ENCODE assay signal across 20 mouse cellular contexts in the genomic region with DNA sequence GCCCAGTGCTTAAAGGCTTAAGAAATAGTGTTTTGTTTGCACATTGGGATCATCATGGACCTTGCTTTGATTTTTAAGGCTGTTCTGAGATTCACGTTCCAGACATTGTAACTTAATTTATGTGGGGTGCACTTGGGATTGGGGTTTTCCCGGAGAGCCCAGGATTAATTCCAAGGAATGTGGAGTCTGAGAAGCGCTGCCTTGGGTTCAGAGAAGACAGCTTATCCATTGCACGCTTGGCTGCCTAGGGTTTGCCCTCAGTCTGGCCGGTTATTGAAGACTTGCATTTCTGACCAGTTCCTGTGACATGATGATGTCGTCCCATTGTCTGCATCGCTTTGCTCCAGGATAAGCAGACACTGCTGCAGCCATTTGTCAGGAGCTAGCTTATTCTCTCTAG. TPM values are rescaled to one million over a fixed set of nuclear protein-coding genes. Genes with fewer than 3 reads are reported as not detected.
DNase-seq lines count a peak whose midpoint lies in the region; ATAC-seq and TF ChIP-seq lines count a peak whose summit lies in the region.
"Had no signal": no experiment of that assay in that cellular context is flagged by ENCODE, and none has a peak within 500 bp of the region (broad histone marks: within the 10 kb centered on the region; RNA-seq: fewer than 3 reads in every experiment).

No protein-coding gene starts in this region.

- no peak for TF ChIP-seq CTCF in kidney, postnatal 0 days (IDR thresholded peaks at IDR 0.05; ENCODE audit: low read depth)

- no peaks in the 10 kb centered on the region for H3K9me3 ChIP-seq in forebrain, embryonic 12.5 days
- no peaks in the 10 kb centered on the region for H3K9me3 ChIP-seq in forebrain, embryonic 10.5 days
- H3K9me3 ChIP-seq in kidney, embryonic 14.5 days (ENCODE audit: control insufficient read depth, low read length): no peaks in the 10 kb centered on the region
- H3K9me3 ChIP-seq in kidney, postnatal 0 days (replicated peaks; ENCODE audit: low read length): no peaks in the 10 kb centered on the region
- H3K9me3 ChIP-seq: embryonic facial prominence, embryonic 15.5 days; limb, embryonic 12.5 days; liver, embryonic 13.5 days; lung, embryonic 15.5 days; stomach, embryonic 15.5 days had no signal

- no peaks in the 10 kb centered on the region for H3K36me3 ChIP-seq in forebrain, embryonic 12.5 days (replicated peaks)
- no peaks in the 10 kb centered on the region for H3K36me3 ChIP-seq in forebrain, embryonic 10.5 days (replicated peaks)
- H3K36me3 ChIP-seq in kidney, embryonic 14.5 days (ENCODE audit: control insufficient read depth, insufficient read depth, low read length): no peaks in the 10 kb centered on the region
- H3K36me3 ChIP-seq in kidney, postnatal 0 days (ENCODE audit: insufficient read depth, low read length): no peaks in the 10 kb centered on the region
- H3K36me3 ChIP-seq: embryonic facial prominence, embryonic 15.5 days; limb, embryonic 12.5 days; liver, embryonic 13.5 days; lung, embryonic 15.5 days; stomach, embryonic 15.5 days had no signal

- no peak for DNase-seq in forebrain, embryonic 10.5 days (ENCODE audit: extremely low spot score, low spot score)
- no peak for DNase-seq in kidney, adult 8-10 months
- peak; percentile 54 for DNase-seq in Muller cell, postnatal 12 days (ENCODE audit: inconsistent ontology term)
- DNase-seq in kidney, postnatal 0 days (ENCODE audit: low spot score): peak; percentile 57
- no peak for DNase-seq in urinary bladder, postnatal 36 days (ENCODE audit: low spot score in 2 of 2)
- DNase-seq: B cell, adult 2 months; cerebellum, adult 2 months; heart, postnatal 36 days; liver, embryonic 13.5 days; lung, postnatal 4 days; right cerebral cortex, postnatal 25 days; thymus, adult 18-20 months; thymus, postnatal 4 days had no signal

- H3K4me1 ChIP-seq in forebrain, embryonic 12.5 days: peaks cover 6% of the 10 kb centered on the region
- peaks cover 40% of the 10 kb centered on the region for H3K4me1 ChIP-seq in forebrain, embryonic 10.5 days
- H3K4me1 ChIP-seq in kidney, embryonic 14.5 days (ENCODE audit: control insufficient read depth, insufficient read depth, low read length): peaks cover 19% of the 10 kb centered on the region
- peaks cover 10% of the 10 kb centered on the region; the same call in 1 of the 2 replicates for H3K4me1 ChIP-seq in kidney, postnatal 0 days (replicated peaks; ENCODE audit: insufficient read depth, low read length)
- H3K4me1 ChIP-seq: liver, embryonic 13.5 days; stomach, embryonic 15.5 days had no signal

- ATAC-seq in forebrain, embryonic 12.5 days (ENCODE audit: low FRiP score): 0 out of 2 replicates have a peak, but pooled peaks have one; percentile 23
- peak; percentile 60; the same call in 1 of the 2 replicates for ATAC-seq in kidney, embryonic 14.5 days (ENCODE audit: low FRiP score, low TSS enrichment)
- ATAC-seq in kidney, postnatal 0 days (replicated peaks; ENCODE audit: low FRiP score, low read depth): no peak

- 31% methylated on average over 7 of the region's 7 CpGs for WGBS in forebrain, embryonic 12.5 days
- 28% methylated on average over 7 of the region's 7 CpGs for WGBS in forebrain, embryonic 10.5 days
- WGBS in kidney, embryonic 14.5 days: 15% methylated on average over 7 of the region's 7 CpGs
- 21% methylated on average over 7 of the region's 7 CpGs for WGBS in kidney, postnatal 0 days

- H3K27ac ChIP-seq in forebrain, embryonic 12.5 days: no peak overlapping the region
- H3K27ac ChIP-seq in forebrain, embryonic 10.5 days: no peak overlapping the region
- H3K27ac ChIP-seq in kidney, embryonic 14.5 days (ENCODE audit: low read depth, low read length): no peak overlapping the region
- peak overlapping the region; percentile 19; the same call in 1 of the 2 replicates for H3K27ac ChIP-seq in kidney, postnatal 0 days
- H3K27ac ChIP-seq: embryonic facial prominence, embryonic 15.5 days; limb, embryonic 12.5 days; liver, embryonic 13.5 days; lung, embryonic 15.5 days; stomach, embryonic 15.5 days had no signal

- no peak overlapping the region for H3K4me3 ChIP-seq in forebrain, embryonic 12.5 days (replicated peaks)
- H3K4me3 ChIP-seq in forebrain, embryonic 10.5 days: no peak overlapping the region
- no peak overlapping the region for H3K4me3 ChIP-seq in kidney, embryonic 14.5 days (ENCODE audit: low read length)
- no peak overlapping the region for H3K4me3 ChIP-seq in kidney, postnatal 0 days (replicated peaks; ENCODE audit: low read depth, low read length)
- H3K4me3 ChIP-seq: embryonic facial prominence, embryonic 15.5 days; limb, embryonic 12.5 days; liver, embryonic 13.5 days; lung, embryonic 15.5 days; myocyte; stomach, embryonic 15.5 days had no signal

- no peaks in the 10 kb centered on the region for H3K27me3 ChIP-seq in forebrain, embryonic 12.5 days
- H3K27me3 ChIP-seq in forebrain, embryonic 10.5 days (ENCODE audit: poor library complexity, severe bottlenecking): no peaks in the 10 kb centered on the region
- no peaks in the 10 kb centered on the region for H3K27me3 ChIP-seq in kidney, embryonic 14.5 days (ENCODE audit: control insufficient read depth, insufficient read depth, low read length)
- no peaks in the 10 kb centered on the region for H3K27me3 ChIP-seq in kidney, postnatal 0 days (ENCODE audit: insufficient read depth, low read length)
- H3K27me3 ChIP-seq: embryonic facial prominence, embryonic 15.5 days; limb, embryonic 12.5 days; lung, embryonic 15.5 days; stomach, embryonic 15.5 days had no signal

- H3K4me2 ChIP-seq in forebrain, embryonic 12.5 days: no peak overlapping the region
- H3K4me2 ChIP-seq in kidney, embryonic 14.5 days (replicated peaks; ENCODE audit: low read depth, low read length): no peak overlapping the region
- H3K4me2 ChIP-seq in kidney, postnatal 0 days (ENCODE audit: low read length): no peak overlapping the region
- H3K4me2 ChIP-seq: embryonic facial prominence, embryonic 15.5 days; limb, embryonic 12.5 days; liver, embryonic 13.5 days; stomach, embryonic 15.5 days had no signal

- H3K9ac ChIP-seq in forebrain, embryonic 12.5 days: no peak overlapping the region
- no peak overlapping the region for H3K9ac ChIP-seq in kidney, embryonic 14.5 days (ENCODE audit: low read depth, low read length)
- no peak overlapping the region for H3K9ac ChIP-seq in kidney, postnatal 0 days (ENCODE audit: low read depth, low read length)
- H3K9ac ChIP-seq: embryonic facial prominence, embryonic 15.5 days; limb, embryonic 12.5 days; liver, embryonic 13.5 days; lung, embryonic 15.5 days; stomach, embryonic 15.5 days had no signal

RNA-seq across cellular contexts. Expression of a gene that starts 53.4 kb away (rescaled TPM):
- 4.9 and 8.1 TPM in 2 replicates for polyA plus RNA-seq in forebrain, embryonic 12.5 days (2016; fragmentation: Nextera tagmentation; extraction: Ambion mirVana)
- polyA plus RNA-seq in forebrain, embryonic 10.5 days (2016; fragmentation: Nextera tagmentation; extraction: Ambion mirVana): 9.1 and 10.5 TPM in 2 replicates
- polyA plus RNA-seq in kidney, embryonic 14.5 days (2014; fragmentation: Nextera tagmentation; extraction: Ambion mirVana): 34.0 and 40.2 TPM in 2 replicates
- 27.8 and 31.6 TPM in 2 replicates for polyA plus RNA-seq in kidney, postnatal 0 days (2015; fragmentation: Nextera tagmentation; extraction: Ambion mirVana)

Comparison
In these comparisons a context has a peak if more than half of its experiments do, and no peak if none do; other contexts are left out.
1. DNase-seq: peak in Muller cell, postnatal 12 days (single experiment) and kidney, postnatal 0 days (single experiment); none in forebrain, embryonic 10.5 days (single experiment), kidney, adult 8-10 months (0 of 2) and urinary bladder, postnatal 36 days (0 of 2).